Mouse (Mus musculus) cortical plate, adult 2 months (tissue): Measurements from ENCODE around the gene Tenm4.

Source experiments
- CTCF ChIP-seq: fragments of 200-500 bp; IDR thresholded peaks from 2 replicates; pipeline ENCODE4 v1.5.1; 2011; ENCODE audit warnings: mild to moderate bottlenecking, control low read depth, low read length; ENCODE audit not compliant: insufficient read depth; ENCODE audit errors: extremely low read depth
- POLR2A ChIP-seq: fragments of 200-500 bp; IDR thresholded peaks from 2 replicates; pipeline ENCODE4 v1.6.1; 2011; ENCODE audit warnings: mild to moderate bottlenecking, low read length, control low read depth; ENCODE audit not compliant: insufficient read depth; ENCODE audit errors: extremely low read depth

DNA sequence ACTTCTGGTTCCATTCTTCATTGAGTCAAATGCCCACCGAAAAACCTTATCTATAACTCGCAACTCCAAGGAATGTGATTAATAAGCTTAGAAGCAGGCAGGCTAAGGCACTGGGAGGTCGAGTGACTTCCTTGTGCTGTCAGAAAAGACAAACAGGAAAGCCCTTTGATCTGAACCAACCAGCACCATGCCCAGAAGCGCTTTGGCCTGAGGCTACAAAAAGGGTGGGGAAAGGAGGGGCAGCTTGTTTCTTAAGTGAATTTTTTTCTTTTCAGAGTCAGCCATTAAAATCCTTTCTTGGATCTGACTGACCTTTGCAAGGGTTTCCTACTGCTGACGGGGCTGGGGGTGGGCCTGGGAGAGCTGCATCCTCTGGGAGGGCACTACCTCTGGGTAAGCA lies 731.1 kb downstream of the Tenm4 start:
- TF ChIP-seq CTCF (no peak), POLR2A (no peak)
